In genomic region chr10:8658934-8659294, GRCm38 (mm10) we compare ENCODE assay signal across 21 mouse cellular contexts.
"Had no signal": no experiment of that assay in that cellular context is flagged by ENCODE, and none has a peak within 500 bp of the region (broad histone marks: within the 10 kb centered on the region; RNA-seq: fewer than 3 reads in every experiment).

No protein-coding gene starts in this region.

- H3K4me3 ChIP-seq: layer of hippocampus, adult 2 months; limb, embryonic 12.5 days; limb, embryonic 15.5 days; midbrain, embryonic 12.5 days; midbrain, embryonic 15.5 days; neural tube, embryonic 12.5 days; neural tube, embryonic 15.5 days; stomach, embryonic 15.5 days had no signal

- H3K27ac ChIP-seq: kidney, postnatal 0 days; layer of hippocampus, adult 2 months; limb, embryonic 12.5 days; limb, embryonic 15.5 days; liver, embryonic 14.5 days; macrophage; midbrain, embryonic 12.5 days; midbrain, embryonic 15.5 days; neural tube, embryonic 12.5 days; neural tube, embryonic 15.5 days; stomach, embryonic 15.5 days had no signal

- DNase-seq: kidney, adult 18-20 months; kidney, postnatal 25 days; layer of hippocampus, postnatal 36 days; left cerebral cortex, postnatal 4 days; liver, postnatal 0 days; right cerebral cortex, adult 18-20 months; right cerebral cortex, postnatal 14 days; right cerebral cortex, postnatal 4 days; spleen, adult 18-20 months; thymus, postnatal 25 days had no signal
